Mouse (Mus musculus) G1E (cell line): ENCODE data around the gene Maco1.

Experiments used
- CTCF ChIP-seq: IDR thresholded peaks from 2 replicates; pipeline ENCODE4 v1.5.1; 2012; ENCODE audit warnings: low read depth, low read length, inconsistent platforms, mixed read lengths
- GATA1 ChIP-seq: IDR thresholded peaks from 2 replicates; pipeline ENCODE4 v1.6.1; 2012; ENCODE audit warnings: borderline replicate concordance, low read length, inconsistent platforms, mixed read lengths
- GATA2 ChIP-seq: IDR thresholded peaks from 2 replicates; pipeline ENCODE4 v1.6.1; 2012; ENCODE audit warnings: low read depth, low read length, inconsistent platforms, borderline replicate concordance
- POLR2AphosphoS5 ChIP-seq: IDR thresholded peaks from 2 replicates; pipeline ENCODE4 v1.6.1; 2012; ENCODE audit warnings: low read depth, low read length, inconsistent platforms; ENCODE audit not compliant: insufficient replicate concordance
- TAL1 ChIP-seq: conservative IDR thresholded peaks from 2 replicates; pipeline ENCODE4 v1.6.1; 2012; ENCODE audit warnings: low read depth, low read length, inconsistent platforms, mixed read lengths

- TF ChIP-seq TAL1 = no peak
- no peak for TF ChIP-seq CTCF
- TF ChIP-seq POLR2AphosphoS5 = no peak
- TF ChIP-seq GATA1 = no peak
- TF ChIP-seq GATA2 = no peak
Measured at GRCm38 (mm10) chr4:134843566-134843965, 9.6 kb downstream of the Maco1 start.
